Mouse (Mus musculus): ENCODE data around the gene Fam210b. TPM values are rescaled to one million over a fixed set of nuclear protein-coding genes. Genes with fewer than 3 reads are reported as not detected.
"Not testable (repeated sequence)": the region's sequence is repeated elsewhere in the genome, so short reads cannot be mapped to it uniquely, and the experiment has no call there.

The Fam210b gene
- 1 to 10 TPM; 3.2 to 3.3 TPM for total RNA-seq (2021)
- long read RNA-seq, experiment 1, transcript Fam210b-201 (3 exons, 3,617 nt) = major isoform, 9 of 9 reads
- long read RNA-seq, experiment 1, partial matches to known transcripts = 0 of 9 reads
- long read RNA-seq, experiment 1, other reads (novel, unspliced or antisense) = 0 of 9 reads
- long read RNA-seq, experiment 2, transcript Fam210b-201 (3 exons, 3,617 nt) = major isoform, 5 of 5 reads
- long read RNA-seq, experiment 2, partial matches to known transcripts = 0 of 5 reads
- long read RNA-seq, experiment 2, other reads (novel, unspliced or antisense) = 0 of 5 reads

DNA sequence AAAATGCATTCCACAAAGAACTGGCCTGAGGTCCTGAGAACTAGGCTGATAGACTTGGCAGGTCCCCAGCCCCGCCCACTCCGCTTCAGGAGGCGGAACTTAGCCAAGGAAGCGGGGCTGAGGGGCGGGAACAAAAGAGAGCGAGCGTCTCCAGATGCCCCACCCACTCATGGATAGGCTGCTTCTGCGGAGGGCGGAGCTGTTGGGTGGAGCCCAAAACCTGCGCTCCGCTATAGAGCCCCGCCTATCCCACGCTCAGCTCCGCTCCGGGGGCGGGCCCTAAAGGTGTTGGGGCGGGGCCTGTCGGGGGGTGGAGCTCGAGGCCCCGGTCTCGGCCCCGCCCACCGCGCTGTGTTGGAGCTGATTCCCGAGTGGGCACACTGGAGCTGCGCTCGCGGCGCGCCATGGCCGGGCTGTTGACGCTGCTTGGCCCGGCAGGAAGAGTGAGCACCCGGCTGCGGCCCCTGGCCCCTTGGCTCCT lies at the start of gene Fam210b:
Gene Fam210b, plus strand, starts transcription at position 308 of the 481 bp plus-strand sequence.
- peak; percentile 90 for DNase-seq

DNA sequence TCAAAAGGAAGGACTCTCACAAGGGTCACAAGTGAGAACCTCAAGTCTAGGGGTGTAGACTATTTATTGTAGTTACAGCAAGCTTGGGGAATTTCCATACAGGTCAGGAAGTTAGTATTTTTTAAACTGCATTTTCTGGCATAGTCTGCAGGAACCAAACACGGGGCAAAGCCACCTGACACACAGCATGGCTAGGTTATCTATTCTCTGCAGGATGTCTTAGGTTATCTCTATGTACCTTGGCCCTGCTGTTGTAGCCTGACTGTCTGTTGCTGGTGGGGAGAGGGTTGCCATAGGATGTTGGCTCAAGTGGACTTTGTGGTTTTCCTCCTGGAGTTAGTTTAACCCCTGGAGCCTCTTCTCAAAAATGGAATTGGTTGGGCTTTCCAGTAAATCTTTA lies 47.3 kb upstream of the Fam210b start:
- no peak for DNase-seq

DNA sequence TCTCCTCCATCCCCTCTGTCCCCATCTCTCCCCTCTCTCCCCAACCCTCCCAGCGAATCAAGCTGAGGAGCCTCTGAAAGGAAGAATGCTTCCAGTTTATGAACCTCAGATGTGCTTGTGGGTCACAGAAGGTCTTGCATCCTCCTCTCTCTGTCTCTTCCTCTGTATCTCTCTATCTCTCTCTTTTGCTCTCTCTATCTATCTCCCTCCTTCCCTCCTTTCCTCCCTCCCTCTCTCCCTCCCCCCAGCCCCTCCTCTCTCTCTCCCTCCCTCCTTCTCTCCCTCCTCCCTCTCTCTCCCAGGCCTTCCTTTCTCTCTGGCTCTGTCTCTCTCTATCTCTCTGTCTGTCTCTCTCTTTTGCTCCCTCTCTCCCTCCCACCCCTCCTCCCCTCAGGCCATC lies 46.8 kb upstream of the Fam210b start:
- no peak for DNase-seq

DNA sequence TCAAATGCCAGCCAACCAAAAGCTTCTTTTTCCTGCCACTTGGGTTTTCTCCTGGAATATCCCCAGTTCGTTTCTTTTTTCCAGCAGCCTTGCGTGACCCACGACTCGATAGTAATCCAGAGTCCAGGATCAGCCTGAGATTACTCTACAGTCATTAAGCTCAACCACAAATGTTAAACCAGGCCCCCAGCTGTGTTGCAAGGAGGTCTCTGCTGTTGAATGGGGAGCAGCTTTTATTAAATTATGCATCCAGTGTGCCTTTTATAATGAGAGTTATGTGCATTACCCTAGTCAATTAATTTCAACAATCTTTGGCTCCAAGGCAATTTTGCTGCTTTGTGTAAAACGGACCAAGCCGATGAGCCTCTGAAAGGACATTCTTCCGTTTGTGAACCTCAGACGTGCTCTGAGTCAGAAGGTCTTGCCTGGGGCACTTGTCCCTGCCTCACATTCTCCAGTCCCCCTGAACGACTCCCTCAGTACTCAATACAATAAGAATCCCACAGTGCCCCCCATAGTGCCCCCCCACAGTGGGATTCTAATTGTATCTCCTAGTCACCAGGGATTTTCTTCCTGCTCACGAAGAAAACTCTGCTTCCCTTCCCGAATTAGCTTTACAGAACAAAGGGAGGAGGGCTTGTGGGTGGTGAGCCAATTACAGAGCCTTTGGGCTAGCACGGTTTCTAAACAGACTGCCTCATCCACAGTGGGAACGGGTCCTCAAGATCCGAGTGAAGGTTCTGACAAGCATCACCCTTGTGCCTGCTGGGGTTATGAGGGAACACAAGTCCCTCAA lies 46.0 kb upstream of the Fam210b start:
- no peak for DNase-seq

DNA sequence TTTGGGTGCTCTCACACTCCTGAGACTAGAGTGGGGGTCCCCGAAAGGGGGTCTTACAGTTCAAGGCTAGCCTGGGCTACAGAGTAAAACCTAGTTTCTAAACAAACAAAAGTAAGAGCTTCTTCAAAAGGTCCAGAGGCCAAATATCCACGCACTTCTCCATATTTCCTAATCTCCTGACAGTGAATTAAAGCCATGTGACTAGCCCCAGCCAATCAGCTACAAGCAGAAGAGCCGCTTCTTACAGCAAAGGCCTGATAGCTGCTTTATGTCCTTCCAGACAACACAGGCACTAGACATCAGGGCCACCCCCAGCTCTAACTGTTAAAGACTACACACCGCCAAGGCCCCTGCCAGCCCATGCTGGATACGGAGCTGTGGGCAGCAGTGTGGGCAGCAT lies 43.0 kb upstream of the Fam210b start:
- DNase-seq = no peak

DNA sequence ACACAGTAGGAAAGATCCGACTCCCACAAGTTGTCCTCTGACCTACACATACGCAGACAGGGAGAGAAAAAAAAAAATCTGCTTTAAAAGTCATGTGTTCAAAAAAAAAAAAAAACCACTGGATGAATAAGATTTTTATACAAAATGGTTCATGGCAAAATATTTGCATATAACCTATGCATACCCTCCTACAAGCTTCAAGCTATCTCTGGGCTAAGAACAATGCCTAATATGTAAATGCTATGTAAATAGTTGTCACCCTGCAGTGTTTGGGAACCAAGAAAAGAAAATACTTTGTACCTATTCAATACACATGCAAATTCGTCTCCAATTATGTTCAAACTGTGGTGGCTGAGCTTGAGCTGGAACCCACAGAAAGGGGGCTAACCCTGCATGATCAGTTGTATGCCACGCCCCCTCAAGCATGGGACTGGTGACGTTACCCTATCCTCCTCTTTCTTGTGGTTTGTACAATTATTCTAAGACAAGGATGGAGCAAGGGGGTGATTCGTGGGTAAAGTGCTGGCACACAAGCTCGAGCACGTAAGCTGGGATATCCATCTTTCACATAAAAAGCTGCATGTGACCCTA lies 41.2 kb upstream of the Fam210b start:
- no peak for DNase-seq

DNA sequence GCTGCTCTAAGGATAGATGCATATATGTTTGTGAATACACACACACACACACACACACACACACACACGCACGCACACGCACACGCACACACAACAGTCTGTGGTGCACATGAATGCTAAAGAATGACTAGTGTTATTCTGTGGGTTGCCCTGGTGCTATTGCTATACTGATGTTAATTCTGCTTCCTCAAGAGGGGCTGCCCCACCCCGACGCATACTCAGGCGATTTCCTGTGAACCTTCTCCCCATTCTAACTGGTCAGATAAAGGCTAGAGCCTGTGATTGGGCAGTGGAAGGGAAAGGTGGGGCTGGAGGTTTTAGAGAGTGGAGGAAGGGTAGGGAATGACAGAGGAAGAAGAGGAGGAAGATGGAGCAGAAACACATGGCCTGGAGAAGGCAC lies 39.8 kb upstream of the Fam210b start:
- DNase-seq = not testable (repeated sequence)

DNA sequence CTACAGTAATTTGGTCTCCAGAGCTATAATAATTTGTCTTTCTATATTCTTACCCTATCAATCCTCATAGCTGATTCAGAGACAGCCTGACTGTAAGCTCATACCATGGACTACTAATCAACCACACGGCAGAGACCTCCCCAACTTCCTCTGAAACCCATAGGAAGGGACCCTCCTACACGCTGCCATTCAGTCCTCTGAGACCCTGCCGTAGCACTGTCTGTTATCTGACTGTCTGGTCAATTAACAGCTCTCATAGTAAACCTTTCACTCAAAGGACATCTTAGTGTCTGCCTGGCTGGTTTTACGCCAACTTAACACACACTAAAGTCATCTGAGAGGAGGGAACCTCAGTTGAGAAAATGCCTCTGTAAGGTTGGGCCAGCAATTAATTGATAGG lies 38.8 kb upstream of the Fam210b start:
- no peak for DNase-seq

DNA sequence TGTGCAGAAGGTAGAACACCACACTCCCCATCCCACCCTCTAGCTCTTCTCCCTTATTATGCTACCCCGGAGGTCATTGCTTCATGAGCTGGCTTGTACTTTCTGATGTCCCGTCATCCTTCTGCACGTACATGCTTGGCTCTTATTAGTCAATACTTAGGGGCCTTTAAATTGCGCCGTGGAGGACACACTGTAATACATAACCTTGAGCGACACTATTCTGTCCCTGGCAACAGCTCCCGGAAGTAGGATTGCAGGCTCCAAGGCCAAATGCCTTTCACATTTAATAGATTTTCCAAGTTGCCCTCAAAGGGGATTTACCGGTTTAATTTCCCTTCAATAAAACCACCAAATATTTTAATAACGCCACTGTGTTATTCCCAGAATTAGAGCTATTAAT lies 33.6 kb upstream of the Fam210b start:
- DNase-seq = no peak

DNA sequence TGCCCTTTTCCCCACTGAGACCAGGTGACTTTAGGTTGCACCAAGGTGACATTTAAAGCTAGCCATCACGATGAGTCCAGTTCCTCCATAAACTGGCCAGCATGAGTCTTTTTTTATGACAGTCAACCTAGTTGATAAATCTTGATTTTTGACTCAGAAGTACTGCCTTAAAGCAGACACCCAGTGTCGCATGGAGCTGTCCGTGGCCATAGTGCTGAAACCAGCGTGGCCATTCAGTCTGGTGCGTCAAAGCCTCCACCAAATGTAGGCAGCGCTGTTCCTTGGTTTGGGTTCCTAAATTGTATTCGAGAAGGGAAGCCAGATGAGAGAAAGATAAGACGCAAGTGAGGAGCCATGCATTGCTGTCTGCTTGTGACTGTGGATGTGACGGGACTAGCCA lies 24.5 kb upstream of the Fam210b start:
- peak; percentile 69 for DNase-seq

DNA sequence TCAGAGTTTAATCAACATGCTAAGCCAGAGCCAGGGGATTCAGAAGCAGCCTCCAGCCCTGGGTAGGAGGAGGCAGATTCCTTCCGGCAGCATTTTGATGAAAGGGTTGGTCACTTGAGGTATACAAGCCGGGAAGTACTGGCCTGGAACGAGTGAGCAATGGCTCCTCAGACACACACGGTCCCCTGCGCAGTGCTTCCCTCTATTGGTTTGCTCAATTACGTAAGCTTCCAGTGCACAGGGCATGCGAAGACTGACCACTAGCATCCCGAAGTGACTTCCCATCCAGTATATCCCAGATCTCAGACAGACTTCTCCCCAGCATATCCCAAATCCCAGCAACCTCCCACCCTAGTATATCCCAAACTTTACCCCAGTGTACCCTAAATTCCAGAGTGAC lies 17.1 kb upstream of the Fam210b start:
- no peak for DNase-seq

DNA sequence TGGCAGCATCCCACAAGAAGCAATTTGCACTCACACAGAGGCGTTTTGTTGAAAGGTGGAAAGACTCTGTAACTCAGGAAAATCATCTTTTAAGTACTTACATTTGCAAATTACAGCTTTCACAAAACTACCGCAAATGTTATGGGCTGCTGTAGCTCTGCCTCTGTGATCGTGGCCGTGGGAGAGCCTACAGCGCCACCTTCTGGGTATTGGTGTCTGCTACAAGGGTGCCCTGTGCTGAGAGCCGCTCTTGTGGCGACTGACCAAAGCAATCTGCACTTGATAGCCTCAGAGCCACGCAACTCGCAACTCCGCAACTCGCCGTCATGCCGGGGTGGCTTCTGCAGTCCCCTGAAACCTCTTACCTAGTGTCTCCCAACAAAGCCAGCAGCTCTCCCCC lies 16.2 kb upstream of the Fam210b start:
- peak; percentile 43 for DNase-seq

DNA sequence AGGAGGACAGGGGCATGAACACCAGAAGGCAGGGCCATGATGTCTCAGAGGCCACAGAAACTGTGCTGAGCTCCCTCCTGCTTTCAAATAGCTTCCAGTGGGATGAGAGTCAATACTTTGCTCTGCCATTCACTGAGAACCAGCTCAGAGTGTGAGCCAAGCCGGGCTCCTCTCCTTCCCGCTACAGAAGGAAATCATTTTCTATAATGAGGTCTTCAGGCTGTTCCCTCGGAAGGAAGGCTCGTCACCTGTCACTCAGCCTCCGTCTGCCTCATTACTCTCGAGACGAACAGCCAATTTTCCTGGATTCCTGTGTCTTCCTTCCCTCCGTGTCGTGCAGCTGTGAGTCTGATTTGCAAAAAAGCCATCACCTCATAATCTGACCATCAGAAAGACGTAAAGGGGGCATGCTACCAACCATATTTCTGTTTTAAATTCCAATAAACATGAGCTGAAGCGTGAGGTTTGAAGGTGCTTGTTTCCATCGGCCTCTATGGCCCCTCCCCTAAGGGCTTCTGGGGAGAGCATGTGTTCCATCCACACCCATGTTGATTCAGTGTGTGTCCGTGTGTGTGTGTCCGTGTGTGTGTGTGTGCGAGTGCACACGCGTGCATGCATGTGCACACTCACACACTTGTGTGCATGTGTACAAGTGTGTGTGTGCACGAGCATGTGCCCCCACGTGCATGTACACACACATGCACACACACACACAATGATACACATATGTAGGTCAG lies 7.0 kb upstream of the Fam210b start:
- no peak for DNase-seq

DNA sequence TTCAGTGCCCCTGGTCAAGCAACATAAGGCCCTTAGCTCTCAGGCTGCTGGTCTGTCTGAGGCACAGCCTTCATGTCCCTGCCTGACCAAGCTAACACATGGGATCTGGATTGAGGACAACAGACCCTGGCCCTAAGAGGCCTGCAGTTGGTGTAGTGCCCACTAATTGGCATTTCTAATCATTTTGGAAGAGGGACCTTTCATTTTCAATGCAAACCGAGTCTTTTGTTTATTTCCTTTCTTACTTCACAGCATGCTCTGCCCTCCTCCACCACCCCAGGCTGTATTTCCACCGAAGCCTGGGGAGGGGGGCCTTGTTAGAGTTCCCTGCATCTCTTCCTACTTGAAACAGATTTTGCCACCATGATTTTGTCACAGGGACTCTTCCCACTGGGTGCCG lies 4.4 kb upstream of the Fam210b start:
- no peak for DNase-seq

DNA sequence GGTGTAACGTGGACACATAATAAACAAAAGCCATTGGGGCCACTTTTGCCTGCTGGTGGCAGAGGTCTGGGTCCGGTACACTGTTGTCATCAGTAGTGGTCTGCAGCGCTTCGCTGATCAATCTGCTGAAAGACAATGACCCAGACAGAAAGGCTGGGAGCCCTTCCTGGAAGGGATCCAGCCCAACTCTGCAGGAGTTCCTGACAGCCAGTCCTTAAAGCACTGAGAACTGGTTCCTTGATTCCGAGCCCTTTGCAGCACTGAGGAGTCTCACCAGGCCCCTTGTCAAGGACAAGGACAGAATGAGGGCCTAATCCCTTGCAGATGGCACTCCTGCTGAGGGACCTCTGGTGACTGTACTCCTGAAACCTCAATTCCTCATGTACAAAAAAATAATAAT lies 3.8 kb upstream of the Fam210b start:
- no peak for DNase-seq

DNA sequence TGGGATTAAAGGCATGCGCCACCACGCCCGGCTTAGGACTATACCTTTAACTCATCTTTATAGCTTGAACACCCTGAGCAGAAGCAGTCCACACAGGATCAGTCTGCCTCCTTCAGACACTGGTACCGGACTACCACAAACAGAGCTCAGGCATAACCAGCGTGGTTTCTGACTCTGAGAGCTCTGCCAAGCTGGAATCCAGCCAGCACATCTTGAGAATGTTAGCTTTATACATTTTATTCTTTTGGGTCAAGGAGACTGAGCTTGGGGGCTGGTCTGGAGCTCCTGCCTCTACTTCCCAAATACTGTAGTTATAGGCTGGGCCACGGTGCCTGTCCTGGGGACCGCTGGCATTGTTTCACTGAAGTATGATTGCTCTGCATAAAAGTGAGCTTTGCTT lies 1.6 kb upstream of the Fam210b start:
- DNase-seq = no peak

DNA sequence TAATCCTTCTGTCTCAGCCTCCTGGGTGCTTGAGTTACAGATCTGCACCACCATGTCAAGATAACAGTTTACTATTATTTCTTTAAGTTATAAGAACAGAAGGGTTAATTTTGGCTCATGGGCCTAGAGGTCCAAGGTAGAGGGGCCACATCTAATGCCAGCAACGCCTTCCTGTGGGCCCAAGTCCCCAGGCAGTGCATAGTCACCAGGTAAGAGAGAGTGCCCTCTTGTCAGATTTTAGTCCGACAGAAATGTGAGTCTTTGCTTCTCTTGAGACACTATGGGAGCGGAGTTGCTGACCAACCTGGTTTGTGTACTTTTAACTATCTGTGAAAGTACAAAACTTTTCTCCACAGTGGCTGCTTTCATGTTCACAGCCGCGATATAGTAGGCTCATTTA lies 696 bp upstream of the Fam210b start:
- no peak for DNase-seq

DNA sequence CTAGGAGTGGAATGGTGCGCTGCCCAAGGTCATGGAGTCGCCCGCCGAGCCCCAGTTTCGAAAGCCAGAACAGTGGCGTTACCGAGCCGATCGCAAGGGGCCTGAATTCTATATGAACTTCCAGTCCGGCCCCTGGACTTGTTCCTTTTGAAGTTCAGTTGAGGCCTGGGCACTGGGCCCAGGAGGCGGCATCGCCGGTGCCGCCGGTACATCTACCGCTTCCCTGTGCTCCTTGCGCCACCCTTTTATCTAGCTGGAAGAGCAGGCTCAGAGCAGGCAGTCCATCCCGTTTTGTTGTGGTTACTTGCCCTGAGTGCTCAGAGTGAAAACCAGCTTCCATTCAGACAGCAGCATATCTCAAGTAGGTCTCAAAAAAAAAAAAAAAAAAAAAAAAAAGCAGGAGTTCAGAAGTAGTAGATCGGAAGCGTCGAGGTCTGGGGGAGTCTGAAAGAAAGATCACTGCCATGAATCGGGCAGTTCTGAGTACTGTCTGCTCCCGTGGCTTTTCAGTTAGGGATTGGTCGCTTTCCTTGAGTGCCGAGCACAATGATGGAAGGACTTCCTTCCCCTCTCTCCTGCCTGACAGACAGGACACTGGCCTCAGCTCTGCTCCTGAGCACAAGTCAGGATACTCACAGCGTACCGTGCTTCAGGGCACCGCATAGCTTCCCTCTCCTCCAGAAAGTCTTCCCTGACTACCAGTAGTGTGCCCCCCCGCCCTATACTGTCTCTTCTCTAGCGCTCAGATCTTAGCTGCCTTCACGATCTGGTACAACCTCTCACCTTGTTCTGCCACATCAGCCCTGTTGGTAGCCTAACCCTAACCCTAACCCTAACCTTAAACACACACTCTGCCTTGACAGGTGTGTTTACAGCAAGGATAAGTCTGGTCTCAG lies 917 bp downstream of the Fam210b start:
- no peak for DNase-seq

DNA sequence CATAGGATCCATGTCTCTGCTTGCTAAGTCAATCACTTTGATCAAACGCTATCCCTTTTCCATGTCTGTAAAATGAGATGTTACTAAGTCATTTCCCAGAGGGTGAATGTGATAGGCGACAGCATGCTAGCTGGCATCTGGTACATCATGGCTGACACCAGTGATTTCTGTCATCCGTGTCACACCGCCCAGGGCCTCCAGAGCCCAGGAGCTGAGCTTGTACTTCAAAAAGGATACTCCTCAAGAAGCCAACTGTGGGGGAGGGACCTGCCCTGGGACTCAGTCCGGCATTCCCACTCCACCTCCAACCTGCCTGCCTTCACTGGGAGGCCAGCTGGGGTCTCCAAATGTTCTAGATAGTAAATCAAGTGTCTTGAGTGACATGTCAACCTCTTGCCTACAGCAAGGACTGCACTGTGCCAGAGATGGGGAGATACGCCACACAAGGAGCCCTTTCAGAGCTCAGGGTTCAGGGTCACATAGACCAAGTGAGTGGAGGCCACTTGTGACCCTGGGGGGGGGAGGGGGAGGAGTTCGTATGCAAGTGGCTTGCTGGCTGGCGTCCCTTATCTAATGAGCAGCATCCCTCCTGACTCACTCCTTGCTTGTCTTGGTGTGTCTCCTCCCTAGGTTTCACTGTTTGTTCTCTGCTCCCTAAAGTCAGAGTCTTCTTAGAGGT lies 1.7 kb downstream of the Fam210b start:
- no peak for DNase-seq

DNA sequence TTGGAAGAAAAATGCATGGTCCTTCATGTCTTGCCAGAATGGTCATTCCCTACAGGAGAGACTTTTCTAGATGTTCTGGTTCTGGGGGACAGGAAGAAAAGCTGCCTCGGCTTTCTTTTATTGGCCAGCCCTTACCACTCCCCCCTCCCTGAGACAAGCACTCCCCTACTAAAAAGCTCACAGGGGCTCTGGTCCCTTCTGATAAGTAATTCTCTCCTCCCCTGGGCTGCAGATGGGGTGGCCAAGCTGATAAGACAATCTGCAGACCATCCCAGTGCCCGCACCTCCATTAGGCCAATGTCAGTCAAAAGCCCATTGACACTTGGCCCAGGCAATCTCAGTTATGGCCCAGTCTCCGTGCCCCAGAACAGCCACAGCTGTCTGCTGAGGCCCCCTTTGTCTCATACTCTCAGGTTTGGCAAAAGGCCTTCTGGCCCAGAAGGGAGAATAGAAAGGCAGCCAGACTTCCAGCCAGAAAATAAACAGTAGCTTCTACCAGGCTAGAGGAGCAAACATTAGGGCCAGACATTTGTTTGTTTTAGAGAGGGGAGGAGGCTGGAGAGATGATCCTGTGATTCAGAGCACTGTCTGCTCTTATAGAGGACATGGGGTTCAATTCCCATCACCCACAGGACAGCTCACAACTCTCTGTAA lies 3.1 kb downstream of the Fam210b start:
- no peak for DNase-seq
